Mouse (Mus musculus) hindbrain, embryonic 10.5 days (tissue): ENCODE data around the gene Ash1l. TPM values are rescaled to one million over a fixed set of nuclear protein-coding genes. Genes with fewer than 3 reads are reported as not detected.

Source experiments
- DNase-seq: peaks from one replicate; pipeline ENCODE4 v3.0.0-alpha.2; 2017; ENCODE audit warnings: low spot score
- H3K27ac ChIP-seq: fragments of 300-500 bp; sonication (generic); 2 replicates; pipeline ENCODE4 v1.5.1; 2016; ENCODE audit warnings: mild to moderate bottlenecking, moderate library complexity
- H3K27me3 ChIP-seq: fragments of 300-500 bp; sonication (generic); 2 replicates; pipeline ENCODE4 v1.6.1; 2016; ENCODE audit warnings: mild to moderate bottlenecking; ENCODE audit not compliant: poor library complexity, insufficient read depth, severe bottlenecking
- H3K36me3 ChIP-seq: fragments of 300-500 bp; sonication (generic); 2 replicates; pipeline ENCODE4 v1.6.1; 2016; ENCODE audit warnings: mild to moderate bottlenecking, moderate library complexity
- H3K4me1 ChIP-seq: fragments of 300-500 bp; sonication (generic); replicated peaks from 2 replicates; pipeline ENCODE4 v1.6.1; 2016; ENCODE audit warnings: mild to moderate bottlenecking
- H3K4me3 ChIP-seq: fragments of 300-500 bp; sonication (generic); 2 replicates; pipeline ENCODE4 v1.5.1; 2016; ENCODE audit warnings: mild to moderate bottlenecking, moderate library complexity
- H3K9me3 ChIP-seq: fragments of 300-500 bp; sonication (generic); 2 replicates; pipeline ENCODE4 v1.6.1; 2016; ENCODE audit warnings: mild to moderate bottlenecking, moderate library complexity
- WGBS: fragments of 180-500 bp; shearing (Covaris S2); methylation state at CpG from one replicate; pipeline ENCODE4 v1.1.7; 2016; 5-methylcytosine and 5-hydroxymethylcytosine counted together
- polyA plus RNA-seq: library from polyadenylated mRNA; unstranded; fragments of >200 nt; fragmentation: Nextera tagmentation; extraction: Ambion mirVana; gene quantifications from 2 replicates; pipeline ENCODE4 v1.2.1, GENCODE M21; 2016

Ash1l gene
- polyA plus RNA-seq, 1 experiment from 2014 or later: 12.3 TPM

- Histone ChIP-seq H3K9me3 (no peaks in the 10 kb centered on the region), H3K27ac (no peak overlapping the region), H3K4me3 (no peak overlapping the region), H3K36me3 (peaks cover 22% of the 10 kb centered on the region), H3K4me1 (peaks cover 40% of the 10 kb centered on the region), H3K27me3 (no peaks in the 10 kb centered on the region)
- DNase-seq: no peak
- WGBS: 82% methylated on average over 4 of the region's 4 CpGs
These were observed 152.8 kb downstream of the Ash1l start for GRCm38 (mm10) chr3:89103291-89103595.

DNA sequence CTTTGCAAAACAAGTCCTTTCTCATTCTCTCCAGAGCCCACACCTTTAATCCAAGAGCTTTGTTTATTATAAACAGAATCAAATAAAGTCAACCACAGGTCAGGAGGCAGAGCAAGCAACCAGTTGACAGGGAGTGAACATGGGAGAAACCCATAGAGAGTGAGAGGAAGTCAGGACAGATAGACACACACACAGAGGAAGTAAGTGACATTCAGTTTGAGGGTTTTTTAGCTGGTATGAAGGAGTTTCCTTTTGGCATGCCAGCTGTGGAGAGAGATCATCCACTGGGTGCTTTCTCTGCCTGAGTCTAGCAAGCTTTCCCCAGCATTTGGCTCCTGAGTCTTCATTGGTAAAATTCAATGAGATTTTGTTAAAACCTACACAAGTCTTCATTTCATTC, 156.5 kb downstream of the Ash1l start:
- Histone ChIP-seq H3K27ac (no peak overlapping the region), H3K4me3 (no peak overlapping the region), H3K9me3 (no peaks in the 10 kb centered on the region), H3K4me1 (peaks cover 10% of the 10 kb centered on the region), H3K27me3 (no peaks in the 10 kb centered on the region), H3K36me3 (no peaks in the 10 kb centered on the region)
- no peak for DNase-seq

DNA sequence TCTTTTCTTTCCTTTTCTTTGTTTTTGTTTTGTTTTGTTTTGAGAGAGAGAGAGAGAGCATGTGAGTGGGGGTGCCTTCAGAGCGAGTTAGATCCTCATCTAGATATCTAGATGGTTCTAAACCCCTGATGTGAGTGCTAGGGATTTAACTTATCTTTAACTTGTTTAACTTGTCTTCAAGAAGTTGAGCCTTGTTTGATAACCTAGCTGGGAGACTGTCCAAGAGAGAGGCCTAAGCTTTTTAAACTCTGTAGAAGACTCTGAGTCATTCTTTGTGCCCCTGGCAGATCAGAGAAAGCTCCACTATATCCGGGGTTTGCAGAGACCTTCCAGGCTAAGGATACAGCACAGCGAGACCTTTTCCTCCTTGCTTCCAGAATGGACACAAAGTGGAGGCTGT, 157.1 kb downstream of the Ash1l start:
- H3K4me1 ChIP-seq: peaks cover 4% of the 10 kb centered on the region
- WGBS: 78% methylated on average over 3 of the region's 3 CpGs
- H3K27ac ChIP-seq: no peak overlapping the region
- H3K36me3 ChIP-seq: no peaks in the 10 kb centered on the region
- H3K27me3 ChIP-seq: no peaks in the 10 kb centered on the region
- H3K9me3 ChIP-seq: no peaks in the 10 kb centered on the region
- H3K4me3 ChIP-seq: no peak overlapping the region
- DNase-seq: no peak

- H3K9me3 ChIP-seq: no peaks in the 10 kb centered on the region
- no peak overlapping the region for H3K27ac ChIP-seq
- no peak for DNase-seq
- no peaks in the 10 kb centered on the region for H3K36me3 ChIP-seq
- no peak overlapping the region for H3K4me3 ChIP-seq
- no peaks in the 10 kb centered on the region for H3K4me1 ChIP-seq
- WGBS: 77% methylated on average over 1 of the region's 1 CpGs
- no peaks in the 10 kb centered on the region for H3K27me3 ChIP-seq
These were observed 157.7 kb downstream of the Ash1l start for GRCm38 (mm10) chr3:89108146-89108545.

GRCm38 (mm10) chr3:89113058-89113457, 162.6 kb downstream of the Ash1l start:
- 91% methylated on average over 4 of the region's 4 CpGs for WGBS
- Histone ChIP-seq H3K4me1 (no peaks in the 10 kb centered on the region), H3K9me3 (peaks cover 4% of the 10 kb centered on the region; the same call in 1 of the 2 replicates), H3K4me3 (no peak overlapping the region), H3K36me3 (no peaks in the 10 kb centered on the region), H3K27me3 (no peaks in the 10 kb centered on the region), H3K27ac (no peak overlapping the region)
- no peak for DNase-seq

DNA sequence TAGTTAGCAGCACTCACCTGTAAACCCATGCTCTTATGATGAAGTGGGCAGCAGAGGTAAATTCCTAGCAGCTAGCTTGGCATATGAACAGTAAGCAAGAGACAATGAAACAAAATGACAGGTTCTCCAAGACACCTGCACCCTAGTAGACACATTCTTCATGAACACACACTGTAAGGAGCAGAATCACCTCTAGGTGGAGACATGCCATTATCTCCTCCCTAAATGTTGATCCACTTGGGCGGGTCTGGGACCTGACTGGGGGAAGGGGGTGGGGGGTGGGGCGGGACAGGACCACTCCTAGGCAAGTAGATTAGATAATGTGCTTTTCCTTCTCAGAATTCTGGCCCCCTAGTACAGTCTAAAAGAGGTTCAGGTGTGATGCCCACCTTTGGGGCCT, 165.1 kb downstream of the Ash1l start:
- Histone ChIP-seq H3K9me3 (peaks cover 4% of the 10 kb centered on the region; the same call in 1 of the 2 replicates), H3K36me3 (no peaks in the 10 kb centered on the region), H3K4me3 (no peak overlapping the region), H3K4me1 (no peaks in the 10 kb centered on the region), H3K27ac (no peak overlapping the region), H3K27me3 (no peaks in the 10 kb centered on the region)
- 11% methylated on average over 2 of the region's 2 CpGs for WGBS
- no peak for DNase-seq

DNA sequence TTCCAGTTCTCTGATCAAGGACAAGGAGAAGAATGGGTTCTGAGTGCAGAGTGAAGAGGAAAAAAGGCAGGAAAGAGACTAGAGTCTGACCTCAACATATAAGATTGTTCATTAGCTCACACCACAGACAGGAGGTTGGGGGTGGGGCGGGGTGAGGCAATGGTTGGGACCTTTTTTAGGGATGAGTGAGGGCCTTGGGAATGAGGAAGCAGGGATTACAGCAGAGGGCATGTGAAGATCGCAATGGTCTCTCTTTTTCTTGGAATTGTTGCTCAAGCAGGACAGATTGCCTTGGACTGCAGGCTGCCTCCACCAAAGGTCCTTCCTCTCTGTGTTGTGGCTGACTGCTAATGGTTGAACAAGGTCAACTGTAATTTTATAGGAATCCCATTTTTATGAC, 172.9 kb downstream of the Ash1l start:
- Histone ChIP-seq H3K36me3 (no peaks in the 10 kb centered on the region), H3K4me3 (no peak overlapping the region), H3K9me3 (no peaks in the 10 kb centered on the region), H3K27ac (no peak overlapping the region), H3K4me1 (no peaks in the 10 kb centered on the region), H3K27me3 (no peaks in the 10 kb centered on the region)
- DNase-seq: no peak
- WGBS: 82% methylated on average over 2 of the region's 2 CpGs

- no peaks in the 10 kb centered on the region for H3K27me3 ChIP-seq
- no peak for DNase-seq
- no peaks in the 10 kb centered on the region for H3K36me3 ChIP-seq
- no peak overlapping the region for H3K27ac ChIP-seq
- H3K4me3 ChIP-seq: no peak overlapping the region
- no peaks in the 10 kb centered on the region for H3K9me3 ChIP-seq
- 90% methylated on average over 3 of the region's 3 CpGs for WGBS
- 0 out of 2 replicates have a peak, but pooled peaks cover 3% of the 10 kb centered on the region for H3K4me1 ChIP-seq
These were observed 173.8 kb downstream of the Ash1l start for GRCm38 (mm10) chr3:89124241-89124640.

DNA sequence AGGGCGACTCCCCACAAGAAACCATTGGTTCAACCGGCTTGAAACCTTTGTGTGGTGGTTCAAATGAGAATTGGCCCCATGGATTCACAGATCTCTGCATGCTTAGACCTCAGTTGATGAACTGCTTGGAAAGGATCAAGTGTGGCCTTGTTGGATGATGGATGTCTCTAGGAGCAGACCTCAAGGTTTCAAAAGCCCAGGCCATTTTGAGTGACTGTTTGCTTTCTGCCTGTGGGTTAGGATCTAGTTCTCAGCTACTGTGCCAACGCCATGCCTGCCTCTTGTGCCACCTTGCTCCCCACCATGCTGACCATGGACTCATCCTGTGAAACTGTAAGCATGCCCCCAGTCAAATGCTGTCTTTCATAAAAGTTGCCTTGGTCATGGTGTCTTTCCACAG, 175.6 kb downstream of the Ash1l start:
- H3K9me3 ChIP-seq: no peaks in the 10 kb centered on the region
- 0 out of 2 replicates have a peak, but pooled peaks cover 2% of the 10 kb centered on the region for H3K27me3 ChIP-seq
- H3K4me1 ChIP-seq: 0 out of 2 replicates have a peak, but pooled peaks cover 3% of the 10 kb centered on the region
- no peak for DNase-seq
- no peaks in the 10 kb centered on the region for H3K36me3 ChIP-seq
- no peak overlapping the region for H3K4me3 ChIP-seq
- H3K27ac ChIP-seq: no peak overlapping the region
- 91% methylated on average over 3 of the region's 3 CpGs for WGBS

Other genes starting within 250 kb of the Ash1l start
- gene Rit1, start 233.8 kb upstream of the Ash1l start, polyA plus RNA-seq: 35.7 and 48.5 TPM in 2 replicates
- gene Syt11, start 175.5 kb upstream of the Ash1l start, polyA plus RNA-seq: 112 and 147 TPM in 2 replicates
- 16.1 and 18.6 TPM in 2 replicates for gene Gon4l, start 115.4 kb upstream of the Ash1l start, polyA plus RNA-seq
- 58.6 and 64.8 TPM in 2 replicates for gene Msto1, start 36.6 kb upstream of the Ash1l start, polyA plus RNA-seq
- gene Dap3, start 559 bp downstream of the Ash1l start, polyA plus RNA-seq: 132 and 142 TPM in 2 replicates
- 19.1 and 38.3 TPM in 2 replicates for gene Rusc1, start 142.7 kb downstream of the Ash1l start, polyA plus RNA-seq
- gene Gm43738, start 150.5 kb downstream of the Ash1l start, polyA plus RNA-seq: 0.09 TPM in 1 of 2 replicates, not detected in the other
- gene Fdps, start 151.3 kb downstream of the Ash1l start, polyA plus RNA-seq: 383 and 460 TPM in 2 replicates
- 4.4 and 6.0 TPM in 2 replicates for gene Pklr, start 185.5 kb downstream of the Ash1l start, polyA plus RNA-seq
- gene Hcn3, start 209.6 kb downstream of the Ash1l start, polyA plus RNA-seq: 7.3 and 9.1 TPM in 2 replicates
- 34.8 and 35.3 TPM in 2 replicates for gene Clk2, start 214.2 kb downstream of the Ash1l start, polyA plus RNA-seq
- 98.9 and 116 TPM in 2 replicates for gene Scamp3, start 226.9 kb downstream of the Ash1l start, polyA plus RNA-seq
- gene Fam189b, start 232.5 kb downstream of the Ash1l start, polyA plus RNA-seq: 30.2 and 38.7 TPM in 2 replicates